Mouse (Mus musculus) forebrain, embryonic 16.5 days (tissue): ENCODE measurements around the gene Nfkbil1. TPM values are rescaled to one million over a fixed set of nuclear protein-coding genes. Genes with fewer than 3 reads are reported as not detected.
"Not testable (repeated sequence)": the region's sequence is repeated elsewhere in the genome, so short reads cannot be mapped to it uniquely, and the experiment has no call there.

Source experiments
- ATAC-seq: fragments of 200-750 bp; cut with Nextera tagmentation; 2 replicates; pipeline ENCODE4 v1.8.0; 2017; ENCODE audit warnings: mild to moderate bottlenecking, moderate library complexity
- H3K27ac ChIP-seq: fragments of 300-500 bp; sonication (generic); 2 replicates; pipeline ENCODE4 v1.5.1; 2014; ENCODE audit warnings: low read length, control low read depth
- H3K27me3 ChIP-seq: fragments of 300-500 bp; sonication (generic); replicated peaks from 2 replicates; pipeline ENCODE4 v1.6.1; 2014; ENCODE audit warnings: low read length; ENCODE audit not compliant: control insufficient read depth, insufficient read depth
- H3K36me3 ChIP-seq: fragments of 300-500 bp; sonication (generic); 2 replicates; pipeline ENCODE4 v1.6.1; 2014; ENCODE audit not compliant: control insufficient read depth, insufficient read depth
- H3K4me1 ChIP-seq: fragments of 300-500 bp; sonication (generic); replicated peaks from 2 replicates; pipeline ENCODE4 v1.6.1; 2014; ENCODE audit warnings: low read length; ENCODE audit not compliant: control insufficient read depth, insufficient read depth
- H3K4me2 ChIP-seq: fragments of 300-500 bp; sonication (generic); 2 replicates; pipeline ENCODE4 v1.6.1; 2014; ENCODE audit warnings: mild to moderate bottlenecking, low read length, control low read depth
- H3K4me3 ChIP-seq: fragments of 300-500 bp; sonication (generic); replicated peaks from 2 replicates; pipeline ENCODE4 v1.5.1; 2014; ENCODE audit warnings: mild to moderate bottlenecking, low read length, control low read depth
- H3K9ac ChIP-seq: fragments of 300-500 bp; sonication (generic); replicated peaks from 2 replicates; pipeline ENCODE4 v1.6.1; 2014; ENCODE audit warnings: low read depth, low read length, control low read depth
- H3K9me3 ChIP-seq: fragments of 300-500 bp; sonication (generic); 2 replicates; pipeline ENCODE4 v1.6.1; 2016; ENCODE audit warnings: low read length; ENCODE audit not compliant: control insufficient read depth
- WGBS: fragments of 180-500 bp; shearing (Covaris S2); extraction: QIAGEN DNeasy Blood & Tissue Kit; methylation state at CpG from one replicate; pipeline ENCODE4 v1.1.7; 2014; 5-methylcytosine and 5-hydroxymethylcytosine counted together
- polyA plus RNA-seq: library from polyadenylated mRNA; unstranded; fragments of >200 nt; fragmentation: Nextera tagmentation; extraction: Ambion mirVana; gene quantifications from 2 replicates; pipeline ENCODE4 v1.2.1, GENCODE M21; 2015

The Nfkbil1 gene
- polyA plus RNA-seq, 1 experiment from 2014 or later: 10.7 TPM

GRCm38 (mm10) chr17:35240384-35241304, 5.1 kb upstream of the Nfkbil1 start:
- Histone ChIP-seq H3K27me3 (no peaks in the 10 kb centered on the region), H3K4me1 (peaks cover 44% of the 10 kb centered on the region), H3K27ac (peak overlapping the region; percentile 98), H3K4me3 (peak overlapping the region; percentile 96), H3K9ac (peak overlapping the region; percentile 100), H3K9me3 (no peaks in the 10 kb centered on the region), H3K36me3 (peaks cover 16% of the 10 kb centered on the region), H3K4me2 (peak overlapping the region; percentile 81)
- ATAC-seq: peak; percentile 0
- 22% methylated on average over 12 of the region's 12 CpGs for WGBS

GRCm38 (mm10) chr17:35239700-35240099, 4.1 kb upstream of the Nfkbil1 start:
- Histone ChIP-seq H3K27me3 (no peaks in the 10 kb centered on the region), H3K36me3 (peaks cover 11% of the 10 kb centered on the region), H3K27ac (no peak overlapping the region), H3K4me2 (no peak overlapping the region), H3K4me3 (no peak overlapping the region), H3K9ac (no peak overlapping the region), H3K4me1 (peaks cover 41% of the 10 kb centered on the region), H3K9me3 (no peaks in the 10 kb centered on the region)
- ATAC-seq: no peak
- 85% methylated on average over 5 of the region's 5 CpGs for WGBS

GRCm38 (mm10) chr17:35237504-35237903, 1.9 kb upstream of the Nfkbil1 start:
- H3K4me3 ChIP-seq: no peak overlapping the region
- ATAC-seq: no peak
- no peaks in the 10 kb centered on the region for H3K27me3 ChIP-seq

GRCm38 (mm10) chr17:35236996-35237395, 1.4 kb upstream of the Nfkbil1 start:
- WGBS: 80% methylated on average over 9 of the region's 9 CpGs
- Histone ChIP-seq H3K27me3 (no peaks in the 10 kb centered on the region), H3K27ac (peak overlapping the region; percentile 97), H3K9me3 (no peaks in the 10 kb centered on the region), H3K4me3 (peak overlapping the region; percentile 65), H3K4me1 (peaks cover 40% of the 10 kb centered on the region), H3K9ac (peak overlapping the region; percentile 83), H3K36me3 (no peaks in the 10 kb centered on the region), H3K4me2 (peak overlapping the region; percentile 94)
- no peak for ATAC-seq

More at GRCm38 (mm10) chr17:35237504-35237903, 1.9 kb upstream of the Nfkbil1 start:
- Histone ChIP-seq H3K9ac (no peak overlapping the region), H3K4me1 (peaks cover 37% of the 10 kb centered on the region), H3K36me3 (no peaks in the 10 kb centered on the region), H3K27ac (no peak overlapping the region), H3K9me3 (no peaks in the 10 kb centered on the region), H3K4me2 (no peak overlapping the region)
- WGBS: 88% methylated on average over 12 of the region's 12 CpGs

- Histone ChIP-seq H3K27ac (peak overlapping the region; percentile 97), H3K4me2 (peak overlapping the region; percentile 94), H3K4me3 (peak overlapping the region; percentile 65), H3K9ac (peak overlapping the region; percentile 83), H3K27me3 (no peaks in the 10 kb centered on the region), H3K36me3 (no peaks in the 10 kb centered on the region), H3K4me1 (peaks cover 42% of the 10 kb centered on the region), H3K9me3 (no peaks in the 10 kb centered on the region)
- WGBS: under 1% methylated on average over 18 of the region's 18 CpGs
- ATAC-seq: peak; percentile 83
Measured at GRCm38 (mm10) chr17:35236390-35236746, 776 bp upstream of the Nfkbil1 start.

GRCm38 (mm10) chr17:35234903-35235302, 689 bp downstream of the Nfkbil1 start:
- Histone ChIP-seq H3K4me2 (peak overlapping the region; percentile 94), H3K9me3 (no peaks in the 10 kb centered on the region), H3K4me1 (peaks cover 33% of the 10 kb centered on the region), H3K9ac (peak overlapping the region; percentile 83), H3K27ac (peak overlapping the region; percentile 97), H3K36me3 (no peaks in the 10 kb centered on the region), H3K4me3 (peak overlapping the region; percentile 65), H3K27me3 (no peaks in the 10 kb centered on the region)
- no peak for ATAC-seq
- WGBS: 9% methylated on average over 31 of the region's 31 CpGs

- H3K4me2 ChIP-seq, H3K27me3 ChIP-seq, H3K36me3 ChIP-seq, ATAC-seq, H3K27ac ChIP-seq, H3K9me3 ChIP-seq, H3K9ac ChIP-seq: not testable (repeated sequence)
- Histone ChIP-seq H3K4me3 (peak overlapping the region; percentile 65; the same call in 1 of the 2 replicates), H3K4me1 (peaks cover 33% of the 10 kb centered on the region)
- WGBS: 90% methylated on average over 7 of the region's 7 CpGs
Measured at GRCm38 (mm10) chr17:35234090-35234489, 1.5 kb downstream of the Nfkbil1 start.

- Histone ChIP-seq H3K27ac (peak within 1 kb of the TSS; percentile 97), H3K9me3 (no peaks in the 10 kb centered on the region), H3K4me1 (peaks cover 33% of the 10 kb centered on the region), H3K4me3 (peak within 1 kb of the TSS; percentile 65), H3K36me3 (0 out of 2 replicates have a peak, but pooled peaks cover 4% of the 10 kb centered on the region), H3K4me2 (peak within 1 kb of the TSS; percentile 94), H3K27me3 (no peaks in the 10 kb centered on the region), H3K9ac (no peak within 1 kb of the TSS; the same call in 1 of the 2 replicates)
- 68% methylated on average over 18 of the region's 18 CpGs for WGBS
- ATAC-seq: no peak
Measured at GRCm38 (mm10) chr17:35233114-35233980, 2.2 kb downstream of the Nfkbil1 start, which contains the start of gene Atp6v1g2. TSS of gene Atp6v1g2 (plus strand) at chr17:35233660.

GRCm38 (mm10) chr17:35232659-35233058, 2.9 kb downstream of the Nfkbil1 start:
- H3K4me3 ChIP-seq: no peak overlapping the region
- H3K9me3 ChIP-seq: no peaks in the 10 kb centered on the region
- 0 out of 2 replicates have a peak, but pooled peaks cover 4% of the 10 kb centered on the region for H3K36me3 ChIP-seq
- no peak for ATAC-seq
- no peak overlapping the region for H3K27ac ChIP-seq
- no peaks in the 10 kb centered on the region for H3K27me3 ChIP-seq
- no peak overlapping the region for H3K4me2 ChIP-seq
- no peak overlapping the region for H3K9ac ChIP-seq
- 89% methylated on average over 5 of the region's 5 CpGs for WGBS
- peaks cover 33% of the 10 kb centered on the region for H3K4me1 ChIP-seq
